Mouse (Mus musculus) lung, postnatal 0 days (tissue): ENCODE data around the gene Poln. TPM values are rescaled to one million over a fixed set of nuclear protein-coding genes. Genes with fewer than 3 reads are reported as not detected.

ENCODE experiments used
- ATAC-seq: fragments of 200-750 bp; cut with Nextera tagmentation; 2 replicates; pipeline ENCODE4 v1.8.0; 2017; ENCODE audit warnings: moderate library complexity
- DNase-seq: peaks from one replicate; pipeline ENCODE4 v3.0.0-alpha.2; 2016; ENCODE audit warnings: low spot score
- H3K27ac ChIP-seq: fragments of 300-500 bp; sonication (generic); 2 replicates; pipeline ENCODE4 v1.5.1; 2014; ENCODE audit warnings: antibody characterized with exemption, mild to moderate bottlenecking, low read length, mixed read lengths
- H3K27me3 ChIP-seq: fragments of 300-500 bp; sonication (generic); replicated peaks from 2 replicates; pipeline ENCODE4 v1.6.1; 2014; ENCODE audit warnings: low read length, mixed read lengths; ENCODE audit not compliant: insufficient read depth
- H3K36me3 ChIP-seq: fragments of 300-500 bp; sonication (generic); 2 replicates; pipeline ENCODE4 v1.6.1; 2014; ENCODE audit warnings: low read length, mixed read lengths; ENCODE audit not compliant: insufficient read depth
- H3K4me1 ChIP-seq: fragments of 300-500 bp; sonication (generic); 2 replicates; pipeline ENCODE4 v1.6.1; 2014; ENCODE audit warnings: antibody characterized with exemption, low read depth, low read length, mixed read lengths; ENCODE audit not compliant: insufficient read depth
- H3K4me2 ChIP-seq: fragments of 300-500 bp; sonication (generic); replicated peaks from 2 replicates; pipeline ENCODE4 v1.6.1; 2014; ENCODE audit warnings: low read depth, mild to moderate bottlenecking, low read length, moderate library complexity, mixed read lengths
- H3K4me3 ChIP-seq: fragments of 300-500 bp; sonication (generic); 2 replicates; pipeline ENCODE4 v1.5.1; 2014; ENCODE audit warnings: low read depth, low read length
- H3K9ac ChIP-seq: fragments of 300-500 bp; sonication (generic); replicated peaks from 2 replicates; pipeline ENCODE4 v1.6.1; 2014; ENCODE audit warnings: low read depth, mild to moderate bottlenecking
- H3K9me3 ChIP-seq: fragments of 300-500 bp; sonication (generic); 2 replicates; pipeline ENCODE4 v1.6.1; 2016; ENCODE audit warnings: low read length, mixed read lengths
- CTCF ChIP-seq: IDR thresholded peaks from 2 replicates; pipeline ENCODE4 v1.5.1; 2016; ENCODE audit warnings: antibody characterized with exemption, mild to moderate bottlenecking
- EP300 ChIP-seq: IDR thresholded peaks from 2 replicates; pipeline ENCODE4 v1.6.1; 2016; ENCODE audit warnings: antibody characterized with exemption, mild to moderate bottlenecking, control low read depth
- WGBS: fragments of 180-500 bp; shearing (Covaris S2); extraction: QIAGEN DNeasy Blood & Tissue Kit; methylation state at CpG from one replicate; pipeline ENCODE4 v1.1.7; 2014; 5-methylcytosine and 5-hydroxymethylcytosine counted together
- polyA plus RNA-seq: library from polyadenylated mRNA; unstranded; fragments of >200 nt; fragmentation: Nextera tagmentation; extraction: Ambion mirVana; gene quantifications from 2 replicates; pipeline ENCODE4 v1.2.1, GENCODE M21; 2015

The Poln gene
- polyA plus RNA-seq, 1 experiment from 2014 or later = 0.99 TPM

GRCm38 (mm10) chr5:34165793-34166192 is 3.5 kb downstream of the Poln start:
- H3K9ac ChIP-seq = no peak overlapping the region
- no peaks in the 10 kb centered on the region for H3K36me3 ChIP-seq
- DNase-seq (no peak), ATAC-seq (no peak)
- WGBS = 50% methylated on average over 4 of the region's 4 CpGs
- no peak overlapping the region for H3K27ac ChIP-seq
- no peak overlapping the region for H3K4me3 ChIP-seq
- no peaks in the 10 kb centered on the region for H3K27me3 ChIP-seq
- no peak for TF ChIP-seq EP300
- TF ChIP-seq CTCF = no peak
- no peaks in the 10 kb centered on the region for H3K9me3 ChIP-seq
- H3K4me2 ChIP-seq = no peak overlapping the region
- peaks cover 3% of the 10 kb centered on the region; the same call in 1 of the 2 replicates for H3K4me1 ChIP-seq

- DNase-seq (no peak), ATAC-seq (no peak)
- H3K4me1 ChIP-seq = no peaks in the 10 kb centered on the region
Observed at GRCm38 (mm10) chr5:34148476-34148875, 20.8 kb downstream of the Poln start.

GRCm38 (mm10) chr5:34147554-34147953 is 21.7 kb downstream of the Poln start:
- ATAC-seq (no peak), DNase-seq (no peak)
- Histone ChIP-seq H3K9me3 (no peaks in the 10 kb centered on the region), H3K36me3 (no peaks in the 10 kb centered on the region), H3K4me3 (no peak overlapping the region), H3K27me3 (no peaks in the 10 kb centered on the region), H3K9ac (no peak overlapping the region), H3K27ac (no peak overlapping the region), H3K4me1 (no peaks in the 10 kb centered on the region), H3K4me2 (no peak overlapping the region)
- TF ChIP-seq CTCF = peak; percentile 12; the same call in 1 of the 2 replicates
- no peak for TF ChIP-seq EP300
- WGBS = 90% methylated on average over 3 of the region's 3 CpGs

More at GRCm38 (mm10) chr5:34148476-34148875, 20.8 kb downstream of the Poln start:
- Histone ChIP-seq H3K27ac (no peak overlapping the region), H3K9ac (no peak overlapping the region), H3K4me2 (no peak overlapping the region), H3K36me3 (0 out of 2 replicates have a peak, but pooled peaks cover 4% of the 10 kb centered on the region), H3K4me3 (no peak overlapping the region), H3K27me3 (no peaks in the 10 kb centered on the region), H3K9me3 (no peaks in the 10 kb centered on the region)
- TF ChIP-seq CTCF (no peak), EP300 (no peak)

GRCm38 (mm10) chr5:34139751-34140150 is 29.5 kb downstream of the Poln start:
- Histone ChIP-seq H3K27me3 (no peaks in the 10 kb centered on the region), H3K36me3 (no peaks in the 10 kb centered on the region), H3K9me3 (no peaks in the 10 kb centered on the region), H3K4me3 (no peak overlapping the region), H3K4me2 (no peak overlapping the region), H3K4me1 (no peaks in the 10 kb centered on the region), H3K27ac (no peak overlapping the region), H3K9ac (no peak overlapping the region)
- DNase-seq (peak; percentile 52), ATAC-seq (0 out of 2 replicates have a peak, but pooled peaks have one; percentile 44)
- 4% methylated on average over 1 of the region's 1 CpGs for WGBS
- peak; percentile 84 for TF ChIP-seq CTCF
- TF ChIP-seq EP300 = no peak

GRCm38 (mm10) chr5:34132731-34133130 is 36.5 kb downstream of the Poln start:
- Histone ChIP-seq H3K36me3 (no peaks in the 10 kb centered on the region), H3K9ac (no peak overlapping the region), H3K27me3 (no peaks in the 10 kb centered on the region), H3K4me1 (no peaks in the 10 kb centered on the region), H3K4me3 (no peak overlapping the region), H3K9me3 (no peaks in the 10 kb centered on the region), H3K4me2 (no peak overlapping the region), H3K27ac (no peak overlapping the region)
- 75% methylated on average over 2 of the region's 2 CpGs for WGBS
- ATAC-seq = no peak
- TF ChIP-seq EP300 (no peak), CTCF (no peak)
- no peak for DNase-seq

- H3K9ac ChIP-seq = no peak overlapping the region
- DNase-seq (no peak), ATAC-seq (no peak)
- H3K9me3 ChIP-seq = no peaks in the 10 kb centered on the region
- H3K4me1 ChIP-seq = no peaks in the 10 kb centered on the region
- H3K36me3 ChIP-seq = no peaks in the 10 kb centered on the region
- no peaks in the 10 kb centered on the region for H3K27me3 ChIP-seq
- WGBS = 0% methylated on average over 1 of the region's 1 CpGs
- no peak overlapping the region for H3K27ac ChIP-seq
- TF ChIP-seq EP300 (no peak), CTCF (no peak)
- no peak overlapping the region for H3K4me3 ChIP-seq
- H3K4me2 ChIP-seq = no peak overlapping the region
Observed at GRCm38 (mm10) chr5:34124131-34124530, 45.1 kb downstream of the Poln start.
